Mouse (Mus musculus) heart, adult 2 months (tissue): ENCODE data around the gene Jtb. TPM values are rescaled to one million over a fixed set of nuclear protein-coding genes. Genes with fewer than 3 reads are reported as not detected.

Experiments
- DNase-seq, 2 experiments: peaks; one replicate each; pipeline ENCODE4 v3.0.0; 2021
- H3K27ac ChIP-seq: fragments of 200-600 bp; 2 replicates; pipeline ENCODE4 v1.8.1; 2022
- H3K27me3 ChIP-seq: fragments of 200-500 bp; 2 replicates; pipeline ENCODE4 v1.6.1; 2012; ENCODE audit warnings: mild to moderate bottlenecking, low read length, inconsistent platforms, mixed read lengths; ENCODE audit not compliant: control insufficient read depth, insufficient read depth
- H3K36me3 ChIP-seq: fragments of 200-500 bp; 2 replicates; pipeline ENCODE4 v1.6.1; 2012; ENCODE audit warnings: low read length, inconsistent platforms; ENCODE audit not compliant: control insufficient read depth, insufficient read depth
- H3K4me1 ChIP-seq: fragments of 200-500 bp; 2 replicates; pipeline ENCODE4 v1.6.1; 2011; ENCODE audit warnings: low read length; ENCODE audit not compliant: control insufficient read depth, insufficient read depth
- H3K4me3 ChIP-seq: fragments of 200-600 bp; 2 replicates; pipeline ENCODE4 v1.8.1; 2022
- H3K79me2 ChIP-seq: fragments of 200-500 bp; replicated peaks from 2 replicates; pipeline ENCODE4 v1.6.1; 2012; ENCODE audit warnings: mild to moderate bottlenecking, inconsistent platforms, low read length, moderate library complexity, mixed read lengths; ENCODE audit not compliant: control insufficient read depth, insufficient read depth
- H3K9ac ChIP-seq: fragments of 200-500 bp; 2 replicates; pipeline ENCODE4 v1.6.1; 2012; ENCODE audit warnings: low read depth, mild to moderate bottlenecking, control low read depth, inconsistent platforms, low read length, mixed read lengths
- CTCF ChIP-seq: fragments of 200-600 bp; IDR thresholded peaks from 2 replicates; pipeline ENCODE4 v1.8.1; 2022; ENCODE audit warnings: antibody characterized with exemption, mild to moderate bottlenecking, moderate library complexity
- EP300 ChIP-seq: fragments of 200-500 bp; IDR thresholded peaks from 2 replicates; pipeline ENCODE4 v1.6.1; 2011; ENCODE audit warnings: low read depth, low read length, control low read depth; ENCODE audit not compliant: insufficient read depth
- POLR2A ChIP-seq: fragments of 200-500 bp; IDR thresholded peaks from 2 replicates; pipeline ENCODE4 v1.6.1; 2011; ENCODE audit warnings: mild to moderate bottlenecking, low read depth, low read length, control low read depth; ENCODE audit not compliant: insufficient read depth
- WGBS: fragments of 180-500 bp; shearing (Covaris S2); methylation state at CpG from one replicate; pipeline ENCODE4 v1.1.7; 2018; 5-methylcytosine and 5-hydroxymethylcytosine counted together
- intact Hi-C: fragments of 180-260 bp; cut with DNase I; formaldehyde crosslinking; loops from one replicate; pipeline ENCODE4 v1.15.1; 2025
- microRNA-seq, 2 experiments: library from miRNA; unstranded; fragments of <30 nt; microRNA quantifications; one replicate each; pipeline ENCODE4 v1.2.0; 2021
- polyA plus RNA-seq: library from polyadenylated mRNA; depleted of rRNA; stranded (reverse); fragments of >200 nt; gene quantifications from 2 replicates; pipeline ENCODE4 v1.2.3, GENCODE M21; 2012; rRNA removed
- total RNA-seq, 2 experiments: library from RNA; stranded (reverse); gene quantifications; 2 replicates each; pipeline ENCODE4 v1.2.3; 2021

Gene Jtb
- total and polyA plus RNA-seq, 3 experiments = 36.0 to 56.6 (median 49.3) TPM

GRCm38 (mm10) chr3:90284150-90284549 is 52.8 kb downstream of the Jtb start:
- Histone ChIP-seq H3K79me2 (no peaks in the 10 kb centered on the region), H3K36me3 (no peaks in the 10 kb centered on the region), H3K27me3 (no peaks in the 10 kb centered on the region), H3K27ac (no peak overlapping the region), H3K4me3 (no peak overlapping the region), H3K4me1 (no peaks in the 10 kb centered on the region), H3K9ac (no peak overlapping the region)
- TF ChIP-seq CTCF (peak; percentile 43), EP300 (no peak), POLR2A (no peak)
- intact Hi-C loops = no loop called here
- no peak for DNase-seq
- 93% methylated on average over 2 of the region's 2 CpGs for WGBS

Small RNA genes within 50 kb of the gene (microRNA-seq; reads per million reads assigned to microRNA genes)
- 0 to 0.56 reads per million in 2 experiments for gene Mir7012

Other genes with a start within 250 kb of the Jtb start
- 10 to 100 TPM; 40.1 to 48.2 TPM for gene Hax1, start 232.8 kb upstream of the Jtb start, total RNA-seq
- 32.5 and 54.3 TPM in 2 replicates for gene Hax1, start 232.8 kb upstream of the Jtb start, polyA plus RNA-seq
- gene 4933434E20Rik, start 180.0 kb upstream of the Jtb start, total RNA-seq = 10 to 100 TPM; 81.6 to 96.1 TPM
- 52.8 and 85.1 TPM in 2 replicates for gene 4933434E20Rik, start 180.0 kb upstream of the Jtb start, polyA plus RNA-seq
- gene Ubap2l, start 179.0 kb upstream of the Jtb start, total RNA-seq = 100 to 1,000 TPM; 104 to 116 TPM
- gene Ubap2l, start 179.0 kb upstream of the Jtb start, polyA plus RNA-seq = 104 and 137 TPM in 2 replicates
- 10 to 100 TPM; 42.2 to 44.5 TPM for gene Tpm3, start 158.9 kb upstream of the Jtb start, total RNA-seq
- 48.9 and 60.5 TPM in 2 replicates for gene Tpm3, start 158.9 kb upstream of the Jtb start, polyA plus RNA-seq
- under 1 TPM; 0.11 to 0.13 TPM for gene Nup210l, start 127.5 kb upstream of the Jtb start, total RNA-seq
- gene Nup210l, start 127.5 kb upstream of the Jtb start, polyA plus RNA-seq = 0.14 and 0.29 TPM in 2 replicates
- 1,000 to 10,000 TPM; 1,040 to 1,280 TPM for gene Rps27, start 17.9 kb upstream of the Jtb start, total RNA-seq
- gene Rps27, start 17.9 kb upstream of the Jtb start, polyA plus RNA-seq = 696 and 1,017 TPM in 2 replicates
- gene Rab13, start 17.9 kb upstream of the Jtb start, total RNA-seq = 1 to 10 TPM; 5.5 to 5.6 TPM
- gene Rab13, start 17.9 kb upstream of the Jtb start, polyA plus RNA-seq = 3.1 TPM in 2 replicates
- under 1 TPM; 0.14 to 0.16 TPM for gene Creb3l4, start 11.9 kb downstream of the Jtb start, total RNA-seq
- 0.53 and 0.55 TPM in 2 replicates for gene Creb3l4, start 11.9 kb downstream of the Jtb start, polyA plus RNA-seq
- gene Slc39a1, start 16.6 kb downstream of the Jtb start, total RNA-seq = 10 to 100 TPM; 67.6 to 75.5 TPM
- 57.3 and 83.7 TPM in 2 replicates for gene Slc39a1, start 16.6 kb downstream of the Jtb start, polyA plus RNA-seq
- gene Crtc2, start 22.6 kb downstream of the Jtb start, total RNA-seq = 10 to 100 TPM; 16.6 to 17.1 TPM
- 32.9 and 33.7 TPM in 2 replicates for gene Crtc2, start 22.6 kb downstream of the Jtb start, polyA plus RNA-seq
- gene Dennd4b, start 33.6 kb downstream of the Jtb start, total RNA-seq = 10 to 100 TPM; 35.7 to 36.5 TPM
- gene Dennd4b, start 33.6 kb downstream of the Jtb start, polyA plus RNA-seq = 45.6 and 45.9 TPM in 2 replicates
- gene Gatad2b, start 61.6 kb downstream of the Jtb start, total RNA-seq = 10 to 100 TPM; 40.0 to 45.3 TPM
- gene Gatad2b, start 61.6 kb downstream of the Jtb start, polyA plus RNA-seq = 17.7 and 21.0 TPM in 2 replicates
- gene Slc27a3, start 158.3 kb downstream of the Jtb start, total RNA-seq = 1 to 10 TPM in 1 of 2 experiments, under 1 TPM in 1; 0.76 to 1.1 TPM
- gene Slc27a3, start 158.3 kb downstream of the Jtb start, polyA plus RNA-seq = 2.2 and 3.7 TPM in 2 replicates
- 10 to 100 TPM; 22.9 to 26.3 TPM for gene Ints3, start 202.0 kb downstream of the Jtb start, total RNA-seq
- 15.2 and 21.8 TPM in 2 replicates for gene Ints3, start 202.0 kb downstream of the Jtb start, polyA plus RNA-seq
- 10 to 100 TPM; 16.1 to 16.3 TPM for gene Npr1, start 234.3 kb downstream of the Jtb start, total RNA-seq
- 35.0 and 47.5 TPM in 2 replicates for gene Npr1, start 234.3 kb downstream of the Jtb start, polyA plus RNA-seq
- gene Ilf2, start 244.5 kb downstream of the Jtb start, total RNA-seq = 10 to 100 TPM; 30.6 to 32.2 TPM
- gene Ilf2, start 244.5 kb downstream of the Jtb start, polyA plus RNA-seq = 13.9 and 24.9 TPM in 2 replicates